Mouse (Mus musculus) kidney, adult 2 months (tissue): ENCODE data around the gene Taf11. TPM values are rescaled to one million over a fixed set of nuclear protein-coding genes. Genes with fewer than 3 reads are reported as not detected.

ENCODE experiments used
- DNase-seq: peaks from one replicate; pipeline ENCODE4 v3.0.0; 2021
- H3K27ac ChIP-seq: fragments of 200-500 bp; 2 replicates; pipeline ENCODE4 v1.5.1; 2012; ENCODE audit warnings: low read depth, low read length, control low read depth, inconsistent platforms; ENCODE audit not compliant: insufficient read depth
- H3K27me3 ChIP-seq: fragments of 200-500 bp; replicated peaks from 2 replicates; pipeline ENCODE4 v1.6.1; 2012; ENCODE audit warnings: mild to moderate bottlenecking, moderate library complexity, low read length, inconsistent platforms; ENCODE audit not compliant: control insufficient read depth, insufficient read depth
- H3K36me3 ChIP-seq: fragments of 200-500 bp; 2 replicates; pipeline ENCODE4 v1.6.1; 2012; ENCODE audit warnings: mild to moderate bottlenecking, moderate library complexity, low read length, inconsistent platforms; ENCODE audit not compliant: control insufficient read depth, insufficient read depth
- H3K4me1 ChIP-seq: fragments of 200-500 bp; 2 replicates; pipeline ENCODE4 v1.6.1; 2011; ENCODE audit warnings: low read length; ENCODE audit not compliant: control insufficient read depth, insufficient read depth
- H3K4me3 ChIP-seq: fragments of 200-500 bp; 2 replicates; pipeline ENCODE4 v1.5.1; 2011; ENCODE audit warnings: mild to moderate bottlenecking, low read depth, low read length, control low read depth; ENCODE audit not compliant: insufficient read depth
- CTCF ChIP-seq: fragments of 200-500 bp; conservative IDR thresholded peaks from 2 replicates; pipeline ENCODE4 v1.5.1; 2011; ENCODE audit warnings: low read depth, mild to moderate bottlenecking, control low read depth, low read length, moderate library complexity, mixed read lengths; ENCODE audit not compliant: insufficient read depth, insufficient read length
- POLR2A ChIP-seq: fragments of 200-500 bp; IDR thresholded peaks from one replicate; pipeline ENCODE4 v1.6.1; 2011; ENCODE audit warnings: low read depth, low read length, control low read depth
- WGBS: fragments of 180-500 bp; shearing (Covaris S2); methylation state at CpG from one replicate; pipeline ENCODE4 v1.1.7; 2018; 5-methylcytosine and 5-hydroxymethylcytosine counted together
- polyA plus RNA-seq: library from polyadenylated mRNA; depleted of rRNA; stranded (reverse); fragments of >200 nt; gene quantifications from 2 replicates; pipeline ENCODE4 v1.2.3, GENCODE M21; 2012

The Taf11 gene
- polyA plus RNA-seq, 1 experiment: 15.3 TPM

DNA sequence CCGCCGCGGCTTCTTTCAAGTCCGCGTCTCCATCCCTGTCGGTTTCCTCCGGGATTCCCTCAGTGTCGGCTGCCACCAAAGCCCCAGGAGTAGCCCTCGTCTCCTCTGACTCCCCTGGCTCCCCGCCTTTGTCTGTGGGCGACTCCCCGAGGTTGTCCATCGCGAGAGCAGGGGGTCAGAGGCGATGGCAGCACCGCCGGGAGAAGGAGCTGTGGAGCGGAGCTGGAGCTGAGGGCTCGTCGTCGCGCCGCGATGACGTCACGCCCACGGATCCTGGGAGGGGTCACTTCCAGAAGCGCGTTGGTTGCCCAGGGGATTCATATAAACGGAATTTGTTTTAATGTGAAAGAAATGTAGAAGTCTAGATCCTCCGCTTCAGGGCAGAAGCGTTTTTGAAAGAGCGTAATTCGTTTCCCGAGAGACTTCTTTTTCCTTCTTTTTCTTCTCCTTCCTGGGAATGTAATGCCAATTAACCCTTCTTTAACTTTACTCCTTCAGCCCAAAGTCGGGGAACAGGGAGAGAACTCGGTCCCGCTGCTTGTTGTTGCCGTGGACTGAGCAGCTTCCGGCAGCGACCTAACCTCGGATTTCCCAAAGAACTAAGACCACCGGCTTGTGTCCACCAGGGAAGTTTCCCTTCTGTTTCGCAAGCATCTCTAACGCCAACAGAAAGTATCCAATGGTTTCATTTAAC lies 2.0 kb downstream of the Taf11 start:
- H3K36me3 ChIP-seq: no peaks in the 10 kb centered on the region
- peak overlapping the region; percentile 26; the same call in 1 of the 2 replicates for H3K27ac ChIP-seq
- DNase-seq: peak; percentile 96
- H3K27me3 ChIP-seq: no peaks in the 10 kb centered on the region
- H3K4me1 ChIP-seq: peaks cover 8% of the 10 kb centered on the region; the same call in 1 of the 2 replicates
- WGBS: under 1% methylated on average over 45 of the region's 45 CpGs
- TF ChIP-seq CTCF (peak; percentile 40), POLR2A (no peak)
- peak overlapping the region; percentile 83 for H3K4me3 ChIP-seq

DNA sequence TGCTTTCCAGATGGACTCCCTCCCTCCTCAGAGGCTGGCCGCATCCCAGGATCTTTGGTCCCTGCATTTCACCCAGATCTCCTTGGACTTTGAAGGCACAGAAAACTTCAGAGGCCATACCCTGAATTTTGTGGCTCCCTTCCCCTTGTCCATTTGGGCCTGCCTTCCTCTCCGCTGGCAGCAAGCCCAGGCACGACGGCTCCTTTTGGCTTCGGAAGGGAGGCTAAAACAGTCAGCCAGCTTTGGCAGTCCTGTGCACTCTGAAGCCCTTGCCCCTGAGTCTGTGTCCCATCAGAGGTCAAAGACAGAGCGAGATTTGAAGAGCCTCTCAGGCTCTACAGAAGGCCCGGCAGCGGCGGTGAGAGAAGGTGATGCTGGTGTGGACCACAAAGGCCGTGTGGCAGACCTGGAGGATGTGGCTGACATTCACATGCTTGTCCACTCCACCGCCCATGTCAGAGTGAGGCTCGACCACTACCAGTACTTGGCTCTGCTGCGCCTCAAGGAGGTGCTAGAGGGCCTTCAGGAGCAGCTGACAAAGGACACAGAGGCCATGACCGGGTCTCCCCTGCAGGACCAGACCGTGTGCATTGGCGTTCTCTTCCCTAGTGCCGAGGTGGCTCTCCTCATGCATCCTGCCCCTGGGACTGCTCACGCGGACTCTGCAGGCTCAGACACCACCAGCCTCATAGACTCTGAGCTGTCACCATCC lies 23.0 kb downstream of the Taf11 start:
- 78% methylated on average over 19 of the region's 19 CpGs for WGBS
- no peaks in the 10 kb centered on the region for H3K27me3 ChIP-seq
- no peaks in the 10 kb centered on the region for H3K4me1 ChIP-seq
- DNase-seq: no peak
- TF ChIP-seq CTCF (0 out of 2 replicates have a peak, but pooled peaks have one; percentile 28), POLR2A (no peak)
- H3K36me3 ChIP-seq: no peaks in the 10 kb centered on the region
- H3K4me3 ChIP-seq: no peak overlapping the region
- no peak overlapping the region for H3K27ac ChIP-seq

DNA sequence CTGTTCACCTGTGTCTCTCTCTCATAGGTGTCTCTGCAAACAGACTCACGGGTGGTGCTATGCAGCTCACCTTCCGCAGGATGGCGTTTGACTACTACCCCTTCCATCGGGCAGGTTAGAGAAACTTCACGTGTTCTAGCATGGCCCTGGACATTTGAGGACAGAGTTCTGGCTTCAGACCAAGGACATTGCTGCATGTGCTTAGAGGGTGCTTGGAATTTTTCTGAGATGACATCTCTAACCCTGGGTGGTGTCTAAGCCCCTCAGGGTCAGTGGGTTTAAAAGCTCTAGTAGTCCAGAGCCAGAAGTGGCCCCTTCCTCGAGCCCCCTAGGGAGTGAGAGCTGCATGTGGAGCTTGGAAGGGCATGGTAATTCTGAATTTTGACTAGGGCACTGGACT lies 25.6 kb downstream of the Taf11 start:
- TF ChIP-seq CTCF (no peak), POLR2A (no peak)

DNA sequence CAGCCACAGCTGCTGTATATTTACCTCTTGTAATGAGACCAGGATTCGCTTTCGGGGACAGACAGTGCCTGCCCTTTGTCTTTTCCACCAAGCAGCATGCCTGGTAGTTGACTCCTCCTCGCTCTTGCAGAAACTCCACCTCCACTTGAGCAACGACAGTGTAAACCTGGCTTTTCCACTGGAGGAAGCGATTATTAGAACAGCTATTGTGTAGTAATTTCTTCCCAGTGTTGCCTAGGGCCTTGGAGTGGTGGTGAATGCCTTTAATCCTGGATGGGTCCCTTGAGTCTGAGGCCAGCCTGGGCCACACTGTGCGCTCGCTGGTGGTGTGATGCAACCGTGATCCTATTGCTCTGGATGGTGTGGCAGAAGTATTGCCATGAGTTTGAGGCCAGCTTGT lies 26.5 kb downstream of the Taf11 start:
- WGBS: 90% methylated on average over 8 of the region's 8 CpGs
- no peaks in the 10 kb centered on the region for H3K36me3 ChIP-seq

More for the DNA sequence above, 25.6 kb downstream of the Taf11 start:
- no peak for DNase-seq
- Histone ChIP-seq H3K27me3 (no peaks in the 10 kb centered on the region), H3K4me1 (no peaks in the 10 kb centered on the region), H3K27ac (no peak overlapping the region), H3K4me3 (no peak overlapping the region), H3K36me3 (no peaks in the 10 kb centered on the region)
- WGBS: 92% methylated on average over 6 of the region's 6 CpGs

DNA sequence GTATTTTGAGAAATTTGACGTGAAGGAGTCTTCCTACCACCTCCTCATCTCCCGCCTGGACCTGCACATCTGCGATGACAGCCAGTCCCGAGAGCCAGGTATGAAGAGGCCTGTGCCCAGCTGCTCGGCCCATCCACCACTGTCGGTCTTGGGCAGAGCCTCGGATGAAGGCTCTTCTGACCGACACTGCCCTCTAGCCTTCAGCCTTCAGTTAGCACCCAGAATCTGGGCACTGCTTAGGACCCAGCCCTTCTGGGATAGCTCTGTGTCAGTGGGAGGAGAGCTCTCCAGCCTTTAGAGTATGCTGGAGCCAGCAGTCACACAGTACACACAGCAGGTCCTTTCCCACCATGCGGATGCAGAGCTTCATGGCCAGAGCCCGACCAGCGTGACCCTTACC lies 28.1 kb downstream of the Taf11 start:
- TF ChIP-seq CTCF (peak; percentile 61), POLR2A (no peak)
- Histone ChIP-seq H3K27ac (no peak overlapping the region), H3K4me3 (no peak overlapping the region), H3K27me3 (no peaks in the 10 kb centered on the region), H3K4me1 (no peaks in the 10 kb centered on the region), H3K36me3 (no peaks in the 10 kb centered on the region)
- 53% methylated on average over 11 of the region's 11 CpGs for WGBS
- peak; percentile 18 for DNase-seq

More for the DNA sequence above, 26.5 kb downstream of the Taf11 start:
- H3K27ac ChIP-seq: no peak overlapping the region
- H3K4me1 ChIP-seq: no peaks in the 10 kb centered on the region
- no peak for TF ChIP-seq CTCF
- no peak for TF ChIP-seq POLR2A
- DNase-seq: no peak
- H3K27me3 ChIP-seq: no peaks in the 10 kb centered on the region
- H3K4me3 ChIP-seq: no peak overlapping the region

DNA sequence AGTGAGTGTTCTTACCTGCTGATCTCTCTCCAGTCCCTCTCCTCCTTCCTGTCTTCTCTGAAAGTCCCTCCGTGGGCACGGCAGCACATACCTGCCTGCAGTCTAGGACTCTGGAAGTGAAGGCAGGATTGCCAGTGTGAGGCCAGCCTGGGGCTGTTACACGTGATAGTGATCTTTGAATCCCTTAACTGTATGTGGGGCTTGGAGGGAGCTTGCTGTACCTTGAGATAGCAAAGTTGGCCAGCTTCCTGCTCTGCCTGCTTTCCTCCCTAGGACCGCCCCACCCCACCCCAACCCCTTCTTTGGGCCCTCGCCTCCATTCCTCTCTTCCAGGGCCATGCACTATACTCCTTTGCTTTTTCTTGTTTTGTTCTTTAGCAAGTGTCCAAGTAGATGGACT lies 35.1 kb downstream of the Taf11 start:
- H3K27me3 ChIP-seq: no peaks in the 10 kb centered on the region
- no peak for DNase-seq
- H3K27ac ChIP-seq: no peak overlapping the region
- no peaks in the 10 kb centered on the region for H3K36me3 ChIP-seq
- 62% methylated on average over 5 of the region's 5 CpGs for WGBS
- no peak for TF ChIP-seq CTCF
- H3K4me3 ChIP-seq: no peak overlapping the region
- no peaks in the 10 kb centered on the region for H3K4me1 ChIP-seq

DNA sequence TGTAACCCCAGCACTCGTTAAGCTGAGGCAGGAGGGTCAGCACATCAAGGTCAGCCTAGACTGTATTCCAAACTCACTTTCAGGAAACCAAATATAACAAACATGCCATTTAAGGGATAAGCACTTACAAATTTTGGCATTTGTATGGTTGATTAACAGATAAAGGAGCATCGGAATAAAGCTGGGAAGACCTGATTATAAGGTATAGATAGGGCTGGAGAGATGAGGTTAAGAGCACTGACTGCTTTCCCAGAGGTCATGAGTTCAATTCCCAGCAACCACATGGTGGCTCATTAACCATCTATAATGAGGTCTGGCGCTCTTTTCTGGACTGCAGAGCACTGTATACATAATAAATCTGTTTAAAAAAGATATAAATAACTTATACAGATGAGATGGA lies 36.1 kb downstream of the Taf11 start:
- TF ChIP-seq CTCF (no peak), POLR2A (no peak)
- Histone ChIP-seq H3K36me3 (no peaks in the 10 kb centered on the region), H3K27ac (no peak overlapping the region), H3K4me3 (no peak overlapping the region), H3K27me3 (no peaks in the 10 kb centered on the region), H3K4me1 (no peaks in the 10 kb centered on the region)
- 45% methylated on average over 3 of the region's 3 CpGs for WGBS
- DNase-seq: no peak
